Mouse (Mus musculus) midbrain, embryonic 12.5 days (tissue): ENCODE measurements around the gene Gm49380. TPM values are rescaled to one million over a fixed set of nuclear protein-coding genes. Genes with fewer than 3 reads are reported as not detected.

Experiments used
- ATAC-seq: fragments of 200-750 bp; cut with Nextera tagmentation; 2 replicates; pipeline ENCODE4 v1.8.0; 2017; ENCODE audit warnings: low read depth, moderate TSS enrichment, moderate library complexity; ENCODE audit not compliant: low FRiP score
- H3K27ac ChIP-seq: fragments of 300-500 bp; sonication (generic); replicated peaks from 2 replicates; pipeline ENCODE4 v1.5.1; 2016; ENCODE audit warnings: mild to moderate bottlenecking
- H3K27me3 ChIP-seq: fragments of 300-500 bp; sonication (generic); 2 replicates; pipeline ENCODE4 v1.6.1; 2016; ENCODE audit warnings: mild to moderate bottlenecking
- H3K36me3 ChIP-seq: fragments of 300-500 bp; sonication (generic); 2 replicates; pipeline ENCODE4 v1.6.1; 2016
- H3K4me1 ChIP-seq: fragments of 300-500 bp; sonication (generic); 2 replicates; pipeline ENCODE4 v1.6.1; 2016
- H3K4me2 ChIP-seq: fragments of 300-500 bp; sonication (generic); replicated peaks from 2 replicates; pipeline ENCODE4 v1.6.1; 2016; ENCODE audit warnings: mild to moderate bottlenecking, moderate library complexity
- H3K4me3 ChIP-seq: fragments of 300-500 bp; sonication (generic); 2 replicates; pipeline ENCODE4 v1.5.1; 2016; ENCODE audit warnings: mild to moderate bottlenecking
- H3K9ac ChIP-seq: fragments of 300-500 bp; sonication (generic); replicated peaks from 2 replicates; pipeline ENCODE4 v1.6.1; 2016; ENCODE audit warnings: mild to moderate bottlenecking, moderate library complexity
- H3K9me3 ChIP-seq: fragments of 300-500 bp; sonication (generic); 2 replicates; pipeline ENCODE4 v1.6.1; 2016; ENCODE audit warnings: mild to moderate bottlenecking
- WGBS: fragments of 180-500 bp; shearing (Covaris S2); methylation state at CpG from one replicate; pipeline ENCODE4 v1.1.7; 2016; 5-methylcytosine and 5-hydroxymethylcytosine counted together
- polyA plus RNA-seq: library from polyadenylated mRNA; unstranded; fragments of >200 nt; fragmentation: Nextera tagmentation; extraction: Ambion mirVana; gene quantifications from 2 replicates; pipeline ENCODE4 v1.2.1, GENCODE M21; 2016

Gm49380 gene
- polyA plus RNA-seq, 1 experiment from 2014 or later: 0.43 TPM

DNA sequence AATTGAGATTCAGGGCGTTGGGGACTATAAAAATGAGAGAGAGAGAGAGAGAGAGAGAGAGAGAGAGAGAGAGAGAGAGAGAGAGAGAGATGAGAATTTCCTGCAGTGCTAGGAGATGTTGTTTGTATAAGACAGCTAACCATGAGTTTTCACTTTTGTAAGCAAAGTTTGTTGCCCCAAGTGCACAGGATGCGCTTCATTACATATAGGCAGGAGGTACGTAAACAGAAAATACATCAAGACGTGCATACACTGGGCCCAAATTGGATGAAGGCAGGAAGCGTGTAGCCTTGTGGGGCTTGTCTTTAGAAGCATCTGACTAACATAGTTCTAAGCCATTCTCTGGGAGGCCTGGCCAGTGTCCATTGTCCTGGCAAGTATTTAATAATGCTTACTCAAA, 95.5 kb downstream of the Gm49380 start:
- Histone ChIP-seq H3K4me1 (no peaks in the 10 kb centered on the region), H3K4me2 (no peak overlapping the region), H3K27ac (no peak overlapping the region), H3K9me3 (no peaks in the 10 kb centered on the region), H3K36me3 (no peaks in the 10 kb centered on the region), H3K27me3 (no peaks in the 10 kb centered on the region), H3K4me3 (no peak overlapping the region), H3K9ac (no peak overlapping the region)
- ATAC-seq: no peak
- 85% methylated on average over 5 of the region's 5 CpGs for WGBS

Other genes with a start within 250 kb of the Gm49380 start
- not detected in 2 replicates for gene Thy1, start 70.1 kb downstream of the Gm49380 start, polyA plus RNA-seq
- 6.4 and 12.5 TPM in 2 replicates for gene Usp2, start 46.5 kb downstream of the Gm49380 start, polyA plus RNA-seq
- 0.10 TPM in 1 of 2 replicates, not detected in the other for gene Mfrp, start 11.8 kb downstream of the Gm49380 start, polyA plus RNA-seq
- 1.3 TPM in 2 replicates for gene C1qtnf5, start 6.3 kb downstream of the Gm49380 start, polyA plus RNA-seq
- 60.6 and 64.2 TPM in 2 replicates for gene Rnf26, start within 50 bp of the Gm49380 start, polyA plus RNA-seq
- gene Mcam, start 21.0 kb upstream of the Gm49380 start, polyA plus RNA-seq: 12.1 and 14.3 TPM in 2 replicates
- 27.2 and 32.0 TPM in 2 replicates for gene Cbl, start 120.5 kb upstream of the Gm49380 start, polyA plus RNA-seq
- gene Ccdc153, start 127.2 kb upstream of the Gm49380 start, polyA plus RNA-seq: not detected in 2 replicates
- 0.20 and 0.31 TPM in 2 replicates for gene Pdzd3, start 138.0 kb upstream of the Gm49380 start, polyA plus RNA-seq
- 2.6 and 3.3 TPM in 2 replicates for gene Nlrx1, start 155.1 kb upstream of the Gm49380 start, polyA plus RNA-seq
- 12.9 and 14.4 TPM in 2 replicates for gene Abcg4, start 175.1 kb upstream of the Gm49380 start, polyA plus RNA-seq
- gene Hinfp, start 192.2 kb upstream of the Gm49380 start, polyA plus RNA-seq: 33.9 and 38.5 TPM in 2 replicates
- 19.0 and 19.7 TPM in 2 replicates for gene C2cd2l, start 206.8 kb upstream of the Gm49380 start, polyA plus RNA-seq
- gene Dpagt1, start 212.5 kb upstream of the Gm49380 start, polyA plus RNA-seq: 34.7 and 39.1 TPM in 2 replicates
- 351 and 363 TPM in 2 replicates for gene H2afx, start 221.2 kb upstream of the Gm49380 start, polyA plus RNA-seq
- 96.4 and 109 TPM in 2 replicates for gene Hmbs, start 230.7 kb upstream of the Gm49380 start, polyA plus RNA-seq
- 36.5 and 40.8 TPM in 2 replicates for gene Vps11, start 248.2 kb upstream of the Gm49380 start, polyA plus RNA-seq